Mouse (Mus musculus): ENCODE data around the gene Creld1.

DNA sequence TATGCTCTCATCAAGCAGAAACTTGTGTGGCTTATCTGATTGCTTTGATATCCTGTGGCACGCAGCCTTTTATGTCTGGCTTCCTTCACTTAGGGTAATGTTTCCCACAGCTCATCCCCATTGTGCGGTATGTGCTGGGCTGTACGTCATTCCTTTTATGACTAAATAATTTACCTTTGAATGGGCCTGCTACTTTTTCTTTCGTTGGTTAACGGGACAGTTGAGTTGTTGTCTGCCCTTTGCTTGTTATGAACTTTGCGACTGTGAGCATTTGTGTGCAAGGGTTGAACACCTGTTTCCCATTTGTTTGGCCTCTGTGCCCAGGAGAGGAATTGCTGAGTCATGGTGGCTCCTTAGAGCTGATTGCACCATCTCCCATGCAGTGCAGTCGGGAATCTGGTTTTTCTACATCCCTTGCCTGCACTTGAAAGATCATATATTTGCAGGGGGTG, 4.1 kb downstream of the Creld1 start:
- TF ChIP-seq CTCF (IDR thresholded peaks at IDR 0.05; ENCODE audit: low read depth) = no peak
- no peak; the same call in 1 of the 2 replicates for TF ChIP-seq EP300 (IDR thresholded peaks at IDR 0.05; ENCODE audit: low read depth)

All from liver, postnatal 0 days (tissue).